Mouse (Mus musculus): ENCODE data around the gene Med28.

The Med28 gene

GRCm38 (mm10) chr5:45519960-45520808 is at the start of gene Med28:
Med28 (plus strand) TSS chr5:45520229.
- CTCF ChIA-PET = no interaction called here

GRCm38 (mm10) chr5:45472880-45473450 is 47.1 kb upstream of the Med28 start:
- CTCF ChIA-PET = no interaction called here

GRCm38 (mm10) chr5:45473521-45473920 is 46.5 kb upstream of the Med28 start:
- CTCF ChIA-PET = no interaction called here

GRCm38 (mm10) chr5:45474215-45474614 is 45.8 kb upstream of the Med28 start:
- CTCF ChIA-PET = no interaction called here

- CTCF ChIA-PET = no interaction called here
Observed at GRCm38 (mm10) chr5:45474758-45475157, 45.3 kb upstream of the Med28 start.

- CTCF ChIA-PET = no interaction called here
Observed at GRCm38 (mm10) chr5:45475771-45476170, 44.3 kb upstream of the Med28 start.

GRCm38 (mm10) chr5:45476288-45476687 is 43.7 kb upstream of the Med28 start:
- CTCF ChIA-PET = no interaction called here

- CTCF ChIA-PET = no interaction called here
Observed at GRCm38 (mm10) chr5:45477601-45478000, 42.4 kb upstream of the Med28 start.

GRCm38 (mm10) chr5:45480066-45480465 is 40.0 kb upstream of the Med28 start:
- CTCF ChIA-PET = no interaction called here

- CTCF ChIA-PET = no interaction called here
Observed at GRCm38 (mm10) chr5:45481125-45481524, 38.9 kb upstream of the Med28 start.

GRCm38 (mm10) chr5:45482607-45483006 is 37.4 kb upstream of the Med28 start:
- CTCF ChIA-PET = no interaction called here

- CTCF ChIA-PET = no interaction called here
Observed at GRCm38 (mm10) chr5:45483654-45484053, 36.4 kb upstream of the Med28 start.

GRCm38 (mm10) chr5:45491776-45492175 is 28.3 kb upstream of the Med28 start:
- CTCF ChIA-PET = interaction anchor here (0.6 to 0.7 kb wide), 2 partner anchors 8 to 42 kb away, joined by 4 to 6 read pairs; partner anchors contain the start of gene Qdpr

- CTCF ChIA-PET = interaction anchor here (0.5 kb wide), 1 partner anchor 175 kb away, joined by 5 read pairs; no protein-coding TSS in a partner anchor
Observed at GRCm38 (mm10) chr5:45493191-45494092, 26.6 kb upstream of the Med28 start, which contains the start of gene Lap3. Lap3 (plus strand) TSS chr5:45493374.

GRCm38 (mm10) chr5:45494093-45494755 is 25.8 kb upstream of the Med28 start:
- CTCF ChIA-PET = interaction anchor here (0.5 kb wide), 1 partner anchor 174 kb away, joined by 5 read pairs; no protein-coding TSS in a partner anchor

GRCm38 (mm10) chr5:45495429-45495975 is 24.5 kb upstream of the Med28 start:
- CTCF ChIA-PET = no interaction called here

GRCm38 (mm10) chr5:45496042-45496441 is 24.0 kb upstream of the Med28 start:
- CTCF ChIA-PET = no interaction called here

GRCm38 (mm10) chr5:45496479-45496878 is 23.6 kb upstream of the Med28 start:
- CTCF ChIA-PET = no interaction called here

GRCm38 (mm10) chr5:45496930-45497550 is 23.0 kb upstream of the Med28 start:
- CTCF ChIA-PET = no interaction called here

- CTCF ChIA-PET = no interaction called here
Observed at GRCm38 (mm10) chr5:45497564-45497963, 22.5 kb upstream of the Med28 start.

GRCm38 (mm10) chr5:45510071-45510470 is 10.0 kb upstream of the Med28 start:
- CTCF ChIA-PET = no interaction called here
